Mouse (Mus musculus) hindbrain, embryonic 15.5 days (tissue): ENCODE results near the gene Hist1h2bj. TPM values are rescaled to one million over a fixed set of nuclear protein-coding genes. Genes with fewer than 3 reads are reported as not detected.
"Not testable (repeated sequence)": the region's sequence is repeated elsewhere in the genome, so short reads cannot be mapped to it uniquely, and the experiment has no call there.

Experiments
- ATAC-seq: fragments of 200-750 bp; cut with Nextera tagmentation; 2 replicates; pipeline ENCODE4 v1.8.0; 2017; ENCODE audit warnings: low read depth, moderate number of reproducible peaks, moderate TSS enrichment; ENCODE audit not compliant: low FRiP score
- H3K27ac ChIP-seq: fragments of 300-500 bp; sonication (generic); replicated peaks from 2 replicates; pipeline ENCODE4 v1.5.1; 2015; ENCODE audit warnings: mild to moderate bottlenecking, inconsistent platforms
- H3K27me3 ChIP-seq: fragments of 300-500 bp; sonication (generic); 2 replicates; pipeline ENCODE4 v1.6.1; 2015; ENCODE audit warnings: control low read depth, inconsistent platforms
- H3K36me3 ChIP-seq: fragments of 300-500 bp; sonication (generic); 2 replicates; pipeline ENCODE4 v1.6.1; 2015; ENCODE audit warnings: control low read depth, inconsistent platforms
- H3K4me1 ChIP-seq: fragments of 300-500 bp; sonication (generic); replicated peaks from 2 replicates; pipeline ENCODE4 v1.6.1; 2015; ENCODE audit warnings: control low read depth, inconsistent platforms
- H3K4me2 ChIP-seq: fragments of 300-500 bp; sonication (generic); 2 replicates; pipeline ENCODE4 v1.6.1; 2015; ENCODE audit warnings: moderate library complexity, mild to moderate bottlenecking, inconsistent platforms
- H3K4me3 ChIP-seq: fragments of 300-500 bp; sonication (generic); 2 replicates; pipeline ENCODE4 v1.5.1; 2015; ENCODE audit warnings: mild to moderate bottlenecking, inconsistent platforms
- H3K9ac ChIP-seq: fragments of 300-500 bp; sonication (generic); 2 replicates; pipeline ENCODE4 v1.6.1; 2015; ENCODE audit warnings: inconsistent platforms
- H3K9me3 ChIP-seq: fragments of 300-500 bp; sonication (generic); 2 replicates; pipeline ENCODE4 v1.6.1; 2016; ENCODE audit warnings: control low read depth, inconsistent platforms
- WGBS: fragments of 180-500 bp; shearing (Covaris S2); methylation state at CpG from one replicate; pipeline ENCODE4 v1.1.7; 2015; 5-methylcytosine and 5-hydroxymethylcytosine counted together
- polyA plus RNA-seq: library from polyadenylated mRNA; unstranded; fragments of >200 nt; fragmentation: Nextera tagmentation; extraction: Ambion mirVana; gene quantifications from 2 replicates; pipeline ENCODE4 v1.2.1, GENCODE M21; 2015

The Hist1h2bj gene
- polyA plus RNA-seq, 1 experiment from 2014 or later = 2.3 TPM

- Histone ChIP-seq H3K4me2 (peak within 1 kb of the TSS; percentile 74), H3K27ac (peak within 1 kb of the TSS; percentile 60), H3K4me1 (peaks cover 22% of the 10 kb centered on the region), H3K9ac (peak within 1 kb of the TSS; percentile 33), H3K4me3 (peak within 1 kb of the TSS; percentile 43)
- WGBS = under 1% methylated on average over 29 of the region's 69 CpGs
- not testable (repeated sequence) for H3K27me3 ChIP-seq, H3K36me3 ChIP-seq, H3K9me3 ChIP-seq
- peak; percentile 98 for ATAC-seq
These were observed 7.5 kb upstream of the Hist1h2bj start, which contains the start of the genes Hist1h2ah and Hist1h2bk for GRCm38 (mm10) chr13:22035267-22036148. Gene Hist1h2ah, minus strand, starts transcription at chr13:22035568. Gene Hist1h2bk, plus strand, starts transcription at chr13:22035870.

GRCm38 (mm10) chr13:22036149-22036956 lies 6.7 kb upstream of the Hist1h2bj start:
- Histone ChIP-seq H3K27me3 (no peaks in the 10 kb centered on the region), H3K9ac (peak overlapping the region; percentile 30), H3K4me3 (peak overlapping the region; percentile 43), H3K9me3 (no peaks in the 10 kb centered on the region), H3K36me3 (no peaks in the 10 kb centered on the region), H3K27ac (peak overlapping the region; percentile 54; the same call in 1 of the 2 replicates), H3K4me2 (peak overlapping the region; percentile 74), H3K4me1 (peaks cover 27% of the 10 kb centered on the region)
- 2% methylated on average over 20 of the region's 23 CpGs for WGBS
- no peak for ATAC-seq

- H3K4me3 ChIP-seq = no peak overlapping the region
These were observed 6.0 kb upstream of the Hist1h2bj start for GRCm38 (mm10) chr13:22036986-22037385.

GRCm38 (mm10) chr13:22037415-22037814 lies 5.6 kb upstream of the Hist1h2bj start:
- Histone ChIP-seq H3K4me1 (peaks cover 38% of the 10 kb centered on the region), H3K36me3 (no peaks in the 10 kb centered on the region), H3K9me3 (no peaks in the 10 kb centered on the region), H3K4me2 (no peak overlapping the region), H3K4me3 (no peak overlapping the region), H3K27ac (no peak overlapping the region), H3K27me3 (no peaks in the 10 kb centered on the region), H3K9ac (no peak overlapping the region)
- ATAC-seq = no peak
- 88% methylated on average over 2 of the region's 2 CpGs for WGBS

More at GRCm38 (mm10) chr13:22036986-22037385, 6.0 kb upstream of the Hist1h2bj start:
- Histone ChIP-seq H3K9ac (no peak overlapping the region), H3K4me2 (peak overlapping the region; percentile 74), H3K27me3 (no peaks in the 10 kb centered on the region), H3K4me1 (peaks cover 34% of the 10 kb centered on the region), H3K27ac (no peak overlapping the region), H3K36me3 (no peaks in the 10 kb centered on the region), H3K9me3 (no peaks in the 10 kb centered on the region)
- 61% methylated on average over 3 of the region's 3 CpGs for WGBS
- no peak for ATAC-seq

- H3K27ac ChIP-seq = no peak overlapping the region
- no peak for ATAC-seq
- WGBS = 73% methylated on average over 5 of the region's 5 CpGs
- no peak overlapping the region for H3K4me2 ChIP-seq
- H3K4me1 ChIP-seq = peaks cover 47% of the 10 kb centered on the region
- H3K4me3 ChIP-seq = no peak overlapping the region
- H3K9me3 ChIP-seq = no peaks in the 10 kb centered on the region
- H3K27me3 ChIP-seq = no peaks in the 10 kb centered on the region
- H3K36me3 ChIP-seq = no peaks in the 10 kb centered on the region
- no peak overlapping the region for H3K9ac ChIP-seq
These were observed 3.6 kb upstream of the Hist1h2bj start for GRCm38 (mm10) chr13:22039364-22039763.

- peak overlapping the region; percentile 80 for H3K27ac ChIP-seq
- peaks cover 43% of the 10 kb centered on the region for H3K4me1 ChIP-seq
- WGBS = 11% methylated on average over 2 of the region's 2 CpGs
- H3K9ac ChIP-seq = peak overlapping the region; percentile 37; the same call in 1 of the 2 replicates
- H3K36me3 ChIP-seq = no peaks in the 10 kb centered on the region
- H3K9me3 ChIP-seq = no peaks in the 10 kb centered on the region
- no peak for ATAC-seq
- peak overlapping the region; percentile 39 for H3K4me3 ChIP-seq
- no peaks in the 10 kb centered on the region for H3K27me3 ChIP-seq
- peak overlapping the region; percentile 82 for H3K4me2 ChIP-seq
These were observed 3.0 kb upstream of the Hist1h2bj start for GRCm38 (mm10) chr13:22039951-22040463.

GRCm38 (mm10) chr13:22040464-22041141 lies 2.4 kb upstream of the Hist1h2bj start:
- Histone ChIP-seq H3K9me3 (no peaks in the 10 kb centered on the region), H3K36me3 (no peaks in the 10 kb centered on the region), H3K9ac (peak overlapping the region; percentile 37), H3K27me3 (no peaks in the 10 kb centered on the region), H3K4me1 (peaks cover 43% of the 10 kb centered on the region), H3K4me3 (peak overlapping the region; percentile 39), H3K27ac (peak overlapping the region; percentile 80), H3K4me2 (peak overlapping the region; percentile 82)
- ATAC-seq = peak; percentile 6; the same call in 1 of the 2 replicates
- WGBS = under 1% methylated on average over 23 of the region's 24 CpGs

GRCm38 (mm10) chr13:22041142-22041536 lies 1.9 kb upstream of the Hist1h2bj start, which contains the start of gene Hist1h4i:
Gene Hist1h4i, minus strand, starts transcription at chr13:22041362.
- not testable (repeated sequence) for H3K9me3 ChIP-seq, H3K27me3 ChIP-seq, H3K36me3 ChIP-seq
- ATAC-seq = peak; percentile 71
- H3K27ac ChIP-seq = peak within 1 kb of the TSS; percentile 80
- peaks cover 42% of the 10 kb centered on the region for H3K4me1 ChIP-seq
- peak within 1 kb of the TSS; percentile 37 for H3K9ac ChIP-seq
- under 1% methylated on average over 26 of the region's 27 CpGs for WGBS
- H3K4me3 ChIP-seq = peak within 1 kb of the TSS; percentile 44
- peak within 1 kb of the TSS; percentile 82 for H3K4me2 ChIP-seq

GRCm38 (mm10) chr13:22041651-22042567 lies 1.1 kb upstream of the Hist1h2bj start:
- WGBS = 2% methylated on average over 13 of the region's 13 CpGs
- H3K36me3 ChIP-seq = no peaks in the 10 kb centered on the region
- no peak for ATAC-seq

GRCm38 (mm10) chr13:22043503-22044431 lies 753 bp downstream of the Hist1h2bj start:
- Histone ChIP-seq H3K9ac (peak overlapping the region; percentile 44), H3K36me3 (no peaks in the 10 kb centered on the region), H3K4me1 (peaks cover 35% of the 10 kb centered on the region), H3K4me2 (peak overlapping the region; percentile 82), H3K27me3 (no peaks in the 10 kb centered on the region), H3K27ac (peak overlapping the region; percentile 88), H3K9me3 (no peaks in the 10 kb centered on the region), H3K4me3 (peak overlapping the region; percentile 44)
- ATAC-seq = peak; percentile 9
- 1% methylated on average over 10 of the region's 14 CpGs for WGBS

More at GRCm38 (mm10) chr13:22041651-22042567, 1.1 kb upstream of the Hist1h2bj start:
- H3K27me3 ChIP-seq = no peaks in the 10 kb centered on the region
- H3K4me1 ChIP-seq = peaks cover 35% of the 10 kb centered on the region
- peak overlapping the region; percentile 44 for H3K4me3 ChIP-seq
- H3K27ac ChIP-seq = peak overlapping the region; percentile 71
- H3K9me3 ChIP-seq = no peaks in the 10 kb centered on the region
- H3K9ac ChIP-seq = no peak overlapping the region
- H3K4me2 ChIP-seq = peak overlapping the region; percentile 82
